Comparison of ENCODE assay signal across 8 mouse cellular contexts in the genomic region with DNA sequence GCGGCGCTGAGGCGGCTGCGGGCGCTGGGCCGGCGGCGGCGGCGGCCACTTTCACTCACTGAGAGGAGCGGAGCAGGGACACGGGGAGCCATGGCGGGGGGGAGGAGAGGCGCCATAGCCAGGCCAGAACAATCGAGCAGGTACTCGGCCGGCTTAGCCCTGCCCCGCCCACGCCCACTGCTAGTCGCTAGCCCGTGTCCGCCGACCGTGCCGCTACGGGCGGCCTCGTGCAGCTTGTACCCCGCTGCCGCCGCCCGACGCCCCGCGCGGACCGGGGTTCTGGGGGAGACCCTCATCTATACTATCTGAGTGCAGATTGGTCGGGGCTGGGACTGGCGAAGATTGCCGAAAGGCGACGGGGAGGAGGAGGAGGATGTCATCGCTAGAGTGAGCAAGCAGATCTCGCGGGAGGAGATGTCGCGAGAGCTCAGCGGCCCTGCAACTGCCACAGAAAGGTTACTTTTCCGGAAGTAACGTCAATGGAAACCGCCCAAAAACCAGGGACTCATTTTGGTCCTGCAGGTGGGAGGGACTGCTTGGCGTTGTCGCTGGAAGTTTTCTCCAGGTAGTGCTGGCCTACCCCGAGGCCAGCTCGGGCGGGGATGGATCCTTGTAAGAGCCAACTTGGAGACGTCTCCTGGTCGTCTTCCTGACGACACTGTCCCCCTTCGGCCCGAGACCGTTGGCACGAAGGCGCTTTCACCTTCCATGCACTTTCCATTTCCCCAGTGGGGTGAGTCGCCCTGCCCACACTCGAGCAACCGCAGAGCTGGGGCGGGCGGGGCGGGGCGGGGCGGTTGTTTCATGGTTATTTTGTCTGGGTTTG. TPM values are rescaled to one million over a fixed set of nuclear protein-coding genes. Genes with fewer than 3 reads are reported as not detected.
DNase-seq lines count a peak whose midpoint lies in the region; ATAC-seq lines count a peak whose summit lies in the region.

TSS of gene Ino80 (minus strand) at position 117 of the 826 bp plus-strand sequence.

- peak within 1 kb of the TSS; percentile 99 for H3K9ac ChIP-seq in hindbrain, embryonic 12.5 days

- DNase-seq in NIH3T3 (ENCODE audit: low read depth): peak; percentile 99
- peak; percentile 99 for DNase-seq in cerebellum, postnatal 10 days
- peak; percentile 97 to 98 for DNase-seq in frontal cortex, postnatal 10 days (ENCODE audit: low spot score in 2 of 2)
- DNase-seq in layer of hippocampus, postnatal 14 days (ENCODE audit: low spot score in 2 of 2): peak; percentile 98
- DNase-seq in lung, postnatal 14 days: peak; percentile 99
- peak; percentile 95 for DNase-seq in retina, adult 2 months (ENCODE audit: low read depth, low spot score)
- peak; percentile 98 to 99 for DNase-seq in thymus, postnatal 36 days

- under 1% methylated on average over 63 of the region's 72 CpGs for WGBS in hindbrain, embryonic 12.5 days

- peaks cover 13% of the 10 kb centered on the region for H3K4me1 ChIP-seq in hindbrain, embryonic 12.5 days

- no peaks in the 10 kb centered on the region for H3K27me3 ChIP-seq in hindbrain, embryonic 12.5 days

- peak within 1 kb of the TSS; percentile 97 for H3K4me3 ChIP-seq in hindbrain, embryonic 12.5 days

- peak within 1 kb of the TSS; percentile 85 for H3K4me2 ChIP-seq in hindbrain, embryonic 12.5 days (replicated peaks)

- H3K9me3 ChIP-seq in hindbrain, embryonic 12.5 days (replicated peaks): no peaks in the 10 kb centered on the region

- peak within 1 kb of the TSS; percentile 98 for H3K27ac ChIP-seq in hindbrain, embryonic 12.5 days

- no peaks in the 10 kb centered on the region for H3K36me3 ChIP-seq in hindbrain, embryonic 12.5 days

- peak; percentile 96 for ATAC-seq in hindbrain, embryonic 12.5 days (ENCODE audit: low FRiP score)

RNA-seq across cellular contexts. Expression of gene Ino80, which starts in this region (rescaled TPM):
- polyA plus RNA-seq in hindbrain, embryonic 12.5 days (2016; fragmentation: Nextera tagmentation; extraction: Ambion mirVana): 4.1 TPM in 2 replicates
- 10 to 100 TPM; 16.9 to 17.0 TPM for total RNA-seq in layer of hippocampus, postnatal 14 days (2021)

Comparison
In these comparisons a context has a peak if more than half of its experiments do, and no peak if none do; other contexts are left out.
1. Peak in every context shown above with its lines: DNase-seq, ATAC-seq, H3K4me3 ChIP-seq and H3K27ac ChIP-seq.